Mouse (Mus musculus): Measurements from ENCODE around the gene Add3.

DNA sequence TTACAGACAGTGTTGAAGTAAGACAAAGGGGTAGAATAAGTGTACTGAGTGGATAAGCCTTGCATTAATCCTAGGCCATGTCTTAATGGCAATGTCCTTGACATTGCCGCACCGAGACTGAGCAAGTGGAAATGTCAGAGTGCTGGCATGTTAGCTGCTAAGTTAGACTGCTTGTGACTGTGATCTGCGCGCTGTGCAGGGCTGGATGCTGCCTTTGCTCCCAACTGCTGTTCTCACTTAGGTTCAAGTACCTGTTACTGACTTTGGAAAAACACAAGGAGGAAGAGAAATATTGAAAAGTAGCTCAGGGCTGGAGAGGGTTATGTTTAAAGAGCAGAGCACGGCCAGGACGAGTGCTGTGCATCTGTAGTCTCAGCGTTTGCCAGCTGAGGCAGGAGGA is 24.4 kb downstream of the Add3 start:
- no peak for TF ChIP-seq CTCF (IDR thresholded peaks at IDR 0.05; ENCODE audit: insufficient read depth, low read depth, low read length)
- no peak for TF ChIP-seq POLR2A (IDR thresholded peaks at IDR 0.05; ENCODE audit: insufficient read depth, low read depth, low read length)

Data from olfactory bulb, adult 2 months (tissue).